Mouse (Mus musculus): Measurements from ENCODE around the gene Avpr1b. TPM values are rescaled to one million over a fixed set of nuclear protein-coding genes. Genes with fewer than 3 reads are reported as not detected.
"Not testable (repeated sequence)": the region's sequence is repeated elsewhere in the genome, so short reads cannot be mapped to it uniquely, and the experiment has no call there.

The Avpr1b gene
- polyA plus RNA-seq, 1 experiment: not detected

- Histone ChIP-seq H3K36me3 (ENCODE audit: control insufficient read depth) (no peaks in the 10 kb centered on the region), H3K4me1 (ENCODE audit: control insufficient read depth) (peaks cover 52% of the 10 kb centered on the region)
Measured at GRCm38 (mm10) chr1:131616131-131616530, 17.1 kb downstream of the Avpr1b start.

GRCm38 (mm10) chr1:131616546-131617220, 17.6 kb downstream of the Avpr1b start:
- H3K27me3 ChIP-seq (ENCODE audit: control insufficient read depth): peaks cover 8% of the 10 kb centered on the region
- no peak; the same call in 1 of the 2 replicates for TF ChIP-seq GATA1 (IDR thresholded peaks at IDR 0.05; ENCODE audit: low read length)
- peak; percentile 64 for TF ChIP-seq TAL1 (IDR thresholded peaks at IDR 0.05; ENCODE audit: low read length)
- H3K4me3 ChIP-seq (replicated peaks): no peak overlapping the region
- H3K4me1 ChIP-seq (ENCODE audit: control insufficient read depth): peaks cover 52% of the 10 kb centered on the region
- no peaks in the 10 kb centered on the region for H3K36me3 ChIP-seq (ENCODE audit: control insufficient read depth)
- no peaks in the 10 kb centered on the region for H3K9me3 ChIP-seq (ENCODE audit: control insufficient read depth, low read length)

More at GRCm38 (mm10) chr1:131616131-131616530, 17.1 kb downstream of the Avpr1b start:
- Histone ChIP-seq H3K4me3 (replicated peaks) (no peak overlapping the region), H3K9me3 (ENCODE audit: control insufficient read depth, low read length) (no peaks in the 10 kb centered on the region), H3K27me3 (ENCODE audit: control insufficient read depth) (peaks cover 8% of the 10 kb centered on the region)
- no peak for TF ChIP-seq GATA1 (IDR thresholded peaks at IDR 0.05; ENCODE audit: low read length)
- no peak for TF ChIP-seq TAL1 (IDR thresholded peaks at IDR 0.05; ENCODE audit: low read length)

GRCm38 (mm10) chr1:131618576-131618975, 19.5 kb downstream of the Avpr1b start:
- Histone ChIP-seq H3K36me3 (ENCODE audit: control insufficient read depth) (no peaks in the 10 kb centered on the region), H3K4me1 (ENCODE audit: control insufficient read depth) (peaks cover 45% of the 10 kb centered on the region), H3K9me3 (ENCODE audit: control insufficient read depth, low read length) (no peaks in the 10 kb centered on the region), H3K4me3 (replicated peaks) (no peak overlapping the region), H3K27me3 (ENCODE audit: control insufficient read depth) (0 out of 2 replicates have a peak, but pooled peaks cover 4% of the 10 kb centered on the region)
- TF ChIP-seq GATA1 (IDR thresholded peaks at IDR 0.05; ENCODE audit: low read length) (no peak), TAL1 (IDR thresholded peaks at IDR 0.05; ENCODE audit: low read length) (no peak)

- peaks cover 37% of the 10 kb centered on the region for H3K4me1 ChIP-seq (ENCODE audit: control insufficient read depth)
- H3K27me3 ChIP-seq (ENCODE audit: control insufficient read depth): 0 out of 2 replicates have a peak, but pooled peaks cover 4% of the 10 kb centered on the region
- H3K36me3 ChIP-seq (ENCODE audit: control insufficient read depth): no peaks in the 10 kb centered on the region
- H3K9me3 ChIP-seq (ENCODE audit: control insufficient read depth, low read length): no peaks in the 10 kb centered on the region
- TF ChIP-seq GATA1 (IDR thresholded peaks at IDR 0.05; ENCODE audit: low read length) (no peak), TAL1 (IDR thresholded peaks at IDR 0.05; ENCODE audit: low read length) (no peak)
- H3K4me3 ChIP-seq (replicated peaks): no peak overlapping the region
Measured at GRCm38 (mm10) chr1:131619348-131619747, 20.3 kb downstream of the Avpr1b start.

- H3K4me3 ChIP-seq (replicated peaks): no peak overlapping the region
- H3K9me3 ChIP-seq (ENCODE audit: control insufficient read depth, low read length): no peaks in the 10 kb centered on the region
- 0 out of 2 replicates have a peak, but pooled peaks cover 4% of the 10 kb centered on the region for H3K27me3 ChIP-seq (ENCODE audit: control insufficient read depth)
- TF ChIP-seq GATA1 (IDR thresholded peaks at IDR 0.05; ENCODE audit: low read length) (no peak), TAL1 (IDR thresholded peaks at IDR 0.05; ENCODE audit: low read length) (no peak)
- peaks cover 6% of the 10 kb centered on the region for H3K4me1 ChIP-seq (ENCODE audit: control insufficient read depth)
- no peaks in the 10 kb centered on the region for H3K36me3 ChIP-seq (ENCODE audit: control insufficient read depth)
Measured at GRCm38 (mm10) chr1:131623644-131624043, 24.6 kb downstream of the Avpr1b start.

GRCm38 (mm10) chr1:131624175-131624835, 25.3 kb downstream of the Avpr1b start:
- Histone ChIP-seq H3K9me3 (ENCODE audit: control insufficient read depth, low read length) (no peaks in the 10 kb centered on the region), H3K4me3 (replicated peaks) (no peak overlapping the region), H3K27me3 (ENCODE audit: control insufficient read depth) (0 out of 2 replicates have a peak, but pooled peaks cover 4% of the 10 kb centered on the region), H3K4me1 (ENCODE audit: control insufficient read depth) (peaks cover 6% of the 10 kb centered on the region), H3K36me3 (ENCODE audit: control insufficient read depth) (no peaks in the 10 kb centered on the region)
- TF ChIP-seq GATA1 (IDR thresholded peaks at IDR 0.05; ENCODE audit: low read length) (no peak), TAL1 (IDR thresholded peaks at IDR 0.05; ENCODE audit: low read length) (no peak)

GRCm38 (mm10) chr1:131626200-131626599, 27.2 kb downstream of the Avpr1b start:
- Histone ChIP-seq H3K9me3 (ENCODE audit: control insufficient read depth, low read length) (no peaks in the 10 kb centered on the region), H3K36me3 (ENCODE audit: control insufficient read depth) (no peaks in the 10 kb centered on the region), H3K4me3 (replicated peaks) (no peak overlapping the region), H3K27me3 (ENCODE audit: control insufficient read depth) (no peaks in the 10 kb centered on the region), H3K4me1 (ENCODE audit: control insufficient read depth) (peaks cover 4% of the 10 kb centered on the region)
- TF ChIP-seq TAL1 (IDR thresholded peaks at IDR 0.05; ENCODE audit: low read length) (no peak), GATA1 (IDR thresholded peaks at IDR 0.05; ENCODE audit: low read length) (no peak)

- H3K27me3 ChIP-seq (ENCODE audit: control insufficient read depth); H3K4me3 ChIP-seq (replicated peaks); H3K36me3 ChIP-seq (ENCODE audit: control insufficient read depth); H3K9me3 ChIP-seq (ENCODE audit: control insufficient read depth, low read length): not testable (repeated sequence)
- H3K4me1 ChIP-seq (ENCODE audit: control insufficient read depth): peaks cover 14% of the 10 kb centered on the region
Measured at GRCm38 (mm10) chr1:131632216-131632615, 33.2 kb downstream of the Avpr1b start.

GRCm38 (mm10) chr1:131634495-131634894, 35.5 kb downstream of the Avpr1b start:
- Histone ChIP-seq H3K9me3 (ENCODE audit: control insufficient read depth, low read length) (no peaks in the 10 kb centered on the region), H3K4me3 (replicated peaks) (no peak overlapping the region), H3K4me1 (ENCODE audit: control insufficient read depth) (peaks cover 25% of the 10 kb centered on the region), H3K27me3 (ENCODE audit: control insufficient read depth) (no peaks in the 10 kb centered on the region), H3K36me3 (ENCODE audit: control insufficient read depth) (peaks cover 7% of the 10 kb centered on the region)
- TF ChIP-seq TAL1 (IDR thresholded peaks at IDR 0.05; ENCODE audit: low read length) (no peak), GATA1 (IDR thresholded peaks at IDR 0.05; ENCODE audit: low read length) (no peak)
